Mouse (Mus musculus): ENCODE data around the gene Tbc1d13. TPM values are rescaled to one million over a fixed set of nuclear protein-coding genes. Genes with fewer than 3 reads are reported as not detected.

Gene Tbc1d13
- total and polyA plus RNA-seq, 2 experiments from 2014 or later, result 10.6 to 168 TPM

GRCm38 (mm10) chr2:30108260-30108659 lies 25.3 kb upstream of the Tbc1d13 start:
- TF ChIP-seq CTCF (IDR thresholded peaks at IDR 0.05), result no peak
- Histone ChIP-seq H3K4me3 (ENCODE audit: low read depth, low read length) (no peak overlapping the region), H3K36me3 (ENCODE audit: insufficient read depth, low read length) (peaks cover 81% of the 10 kb centered on the region), H3K9ac (replicated peaks; ENCODE audit: low read length, poor library complexity, severe bottlenecking) (no peak overlapping the region), H3K27me3 (ENCODE audit: insufficient read depth, low read length) (no peaks in the 10 kb centered on the region), H3K9me3 (ENCODE audit: low read length) (no peaks in the 10 kb centered on the region), H3K27ac (ENCODE audit: low read depth, low read length) (no peak overlapping the region), H3K4me1 (ENCODE audit: insufficient read depth, low read length) (no peaks in the 10 kb centered on the region), H3K4me2 (ENCODE audit: low read depth, low read length, poor library complexity, severe bottlenecking) (no peak overlapping the region)
- DNase-seq (ENCODE audit: low spot score) (no peak), ATAC-seq (ENCODE audit: low FRiP score) (no peak)
- WGBS, result 96% methylated on average over 4 of the region's 4 CpGs

GRCm38 (mm10) chr2:30111500-30111899 lies 22.0 kb upstream of the Tbc1d13 start:
- no peak overlapping the region for H3K9ac ChIP-seq (replicated peaks; ENCODE audit: low read length, poor library complexity, severe bottlenecking)
- H3K4me2 ChIP-seq (ENCODE audit: low read depth, low read length, poor library complexity, severe bottlenecking), result no peak overlapping the region
- H3K27ac ChIP-seq (ENCODE audit: low read depth, low read length), result no peak overlapping the region
- no peaks in the 10 kb centered on the region for H3K4me1 ChIP-seq (ENCODE audit: insufficient read depth, low read length)
- DNase-seq (ENCODE audit: low spot score) (no peak), ATAC-seq (ENCODE audit: low FRiP score) (no peak)
- no peaks in the 10 kb centered on the region for H3K9me3 ChIP-seq (ENCODE audit: low read length)
- peaks cover 68% of the 10 kb centered on the region for H3K36me3 ChIP-seq (ENCODE audit: insufficient read depth, low read length)
- 96% methylated on average over 2 of the region's 2 CpGs for WGBS
- no peak for TF ChIP-seq CTCF (IDR thresholded peaks at IDR 0.05)
- no peak overlapping the region for H3K4me3 ChIP-seq (ENCODE audit: low read depth, low read length)
- H3K27me3 ChIP-seq (ENCODE audit: insufficient read depth, low read length), result no peaks in the 10 kb centered on the region

GRCm38 (mm10) chr2:30112564-30112963 lies 21.0 kb upstream of the Tbc1d13 start:
- Histone ChIP-seq H3K27me3 (ENCODE audit: insufficient read depth, low read length) (no peaks in the 10 kb centered on the region), H3K36me3 (ENCODE audit: insufficient read depth, low read length) (peaks cover 58% of the 10 kb centered on the region), H3K27ac (ENCODE audit: low read depth, low read length) (no peak overlapping the region), H3K4me3 (ENCODE audit: low read depth, low read length) (no peak overlapping the region), H3K4me2 (ENCODE audit: low read depth, low read length, poor library complexity, severe bottlenecking) (no peak overlapping the region), H3K9me3 (ENCODE audit: low read length) (no peaks in the 10 kb centered on the region), H3K9ac (replicated peaks; ENCODE audit: low read length, poor library complexity, severe bottlenecking) (no peak overlapping the region), H3K4me1 (ENCODE audit: insufficient read depth, low read length) (no peaks in the 10 kb centered on the region)
- ATAC-seq (ENCODE audit: low FRiP score), result no peak
- TF ChIP-seq CTCF (IDR thresholded peaks at IDR 0.05), result no peak
- WGBS, result 85% methylated on average over 5 of the region's 5 CpGs
- no peak for DNase-seq (ENCODE audit: low spot score)

GRCm38 (mm10) chr2:30119641-30120051 lies 13.9 kb upstream of the Tbc1d13 start:
- 9% methylated on average over 6 of the region's 6 CpGs for WGBS
- Histone ChIP-seq H3K4me3 (ENCODE audit: low read depth, low read length) (no peak overlapping the region), H3K27ac (ENCODE audit: low read depth, low read length) (no peak overlapping the region), H3K36me3 (ENCODE audit: insufficient read depth, low read length) (peaks cover 12% of the 10 kb centered on the region; the same call in 1 of the 2 replicates), H3K4me2 (ENCODE audit: low read depth, low read length, poor library complexity, severe bottlenecking) (no peak overlapping the region), H3K4me1 (ENCODE audit: insufficient read depth, low read length) (peaks cover 6% of the 10 kb centered on the region), H3K27me3 (ENCODE audit: insufficient read depth, low read length) (no peaks in the 10 kb centered on the region), H3K9ac (replicated peaks; ENCODE audit: low read length, poor library complexity, severe bottlenecking) (no peak overlapping the region), H3K9me3 (ENCODE audit: low read length) (no peaks in the 10 kb centered on the region)
- no peak for TF ChIP-seq CTCF (IDR thresholded peaks at IDR 0.05)
- ATAC-seq (ENCODE audit: low FRiP score) (no peak), DNase-seq (ENCODE audit: low spot score) (peak; percentile 51)

- Histone ChIP-seq H3K36me3 (ENCODE audit: insufficient read depth, low read length) (peaks cover 8% of the 10 kb centered on the region; the same call in 1 of the 2 replicates), H3K4me3 (ENCODE audit: low read depth, low read length) (no peak overlapping the region), H3K9me3 (ENCODE audit: low read length) (no peaks in the 10 kb centered on the region), H3K4me2 (ENCODE audit: low read depth, low read length, poor library complexity, severe bottlenecking) (no peak overlapping the region), H3K9ac (replicated peaks; ENCODE audit: low read length, poor library complexity, severe bottlenecking) (no peak overlapping the region), H3K27ac (ENCODE audit: low read depth, low read length) (no peak overlapping the region), H3K4me1 (ENCODE audit: insufficient read depth, low read length) (peaks cover 6% of the 10 kb centered on the region), H3K27me3 (ENCODE audit: insufficient read depth, low read length) (no peaks in the 10 kb centered on the region)
- ATAC-seq (ENCODE audit: low FRiP score) (no peak), DNase-seq (ENCODE audit: low spot score) (no peak)
- TF ChIP-seq CTCF (IDR thresholded peaks at IDR 0.05), result no peak
- 77% methylated on average over 4 of the region's 4 CpGs for WGBS
Measured at GRCm38 (mm10) chr2:30120269-30120668, 13.3 kb upstream of the Tbc1d13 start.

GRCm38 (mm10) chr2:30122766-30123165 lies 10.8 kb upstream of the Tbc1d13 start:
- 84% methylated on average over 5 of the region's 5 CpGs for WGBS
- ATAC-seq (ENCODE audit: low FRiP score) (no peak), DNase-seq (ENCODE audit: low spot score) (no peak)
- Histone ChIP-seq H3K27ac (ENCODE audit: low read depth, low read length) (no peak overlapping the region), H3K27me3 (ENCODE audit: insufficient read depth, low read length) (no peaks in the 10 kb centered on the region), H3K36me3 (ENCODE audit: insufficient read depth, low read length) (0 out of 2 replicates have a peak, but pooled peaks cover 5% of the 10 kb centered on the region), H3K4me3 (ENCODE audit: low read depth, low read length) (no peak overlapping the region), H3K9me3 (ENCODE audit: low read length) (no peaks in the 10 kb centered on the region), H3K4me1 (ENCODE audit: insufficient read depth, low read length) (peaks cover 6% of the 10 kb centered on the region), H3K4me2 (ENCODE audit: low read depth, low read length, poor library complexity, severe bottlenecking) (peak overlapping the region; percentile 75), H3K9ac (replicated peaks; ENCODE audit: low read length, poor library complexity, severe bottlenecking) (no peak overlapping the region)
- no peak for TF ChIP-seq CTCF (IDR thresholded peaks at IDR 0.05)
